Mouse (Mus musculus): ENCODE measurements around the gene Itga5.
A peak's percentile ranks its signal among the peaks of the same experiment; 100 is the strongest.

DNA sequence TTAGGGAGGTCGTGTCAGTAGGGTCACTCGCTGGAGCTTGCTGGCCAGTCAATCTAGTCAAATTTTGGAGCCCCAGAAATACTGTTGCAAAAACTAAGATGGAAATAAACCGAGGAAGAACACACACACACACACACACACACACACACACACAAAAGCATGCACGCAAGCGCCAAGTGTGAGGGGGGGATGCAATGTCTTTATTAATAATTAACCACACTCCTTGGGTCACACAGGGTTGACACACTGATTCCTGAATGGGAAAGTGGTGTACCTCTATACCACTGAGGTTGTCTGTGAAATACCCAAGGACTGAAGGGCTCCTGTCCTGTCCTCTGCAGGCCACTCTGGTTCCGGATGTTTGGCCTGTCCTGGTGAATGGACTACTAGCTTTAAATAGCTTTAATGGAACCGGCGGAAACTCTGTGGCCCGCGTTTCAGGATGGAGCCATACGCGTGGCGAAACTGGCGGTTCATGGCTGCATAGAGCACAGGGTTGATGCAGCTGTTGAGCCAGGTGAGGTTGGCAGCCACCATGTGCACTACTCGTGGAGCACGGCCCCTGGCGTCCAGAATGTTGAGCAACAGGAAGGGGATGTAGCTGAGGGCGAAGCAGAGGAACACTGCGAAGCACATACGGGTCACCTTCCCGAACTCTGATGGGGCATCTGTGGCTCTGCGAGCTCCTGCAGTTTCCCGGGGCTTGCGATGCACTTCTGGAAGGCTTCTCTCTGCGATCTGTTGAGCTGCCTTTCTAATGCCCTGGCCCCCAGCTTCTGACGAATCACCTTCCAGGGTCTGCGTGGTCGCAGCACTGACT lies 58.3 kb downstream of the Itga5 start:
- TF ChIP-seq EP300 (IDR thresholded peaks at IDR 0.05; ENCODE audit: insufficient read depth, low read depth, low read length) (no peak), CTCF (IDR thresholded peaks at IDR 0.05) (peak; percentile 24), POLR2A (IDR thresholded peaks at IDR 0.05; ENCODE audit: insufficient read depth, low read depth, low read length) (no peak)

Data from heart, adult 2 months (tissue).